Mouse (Mus musculus): ENCODE results near the gene Slu7. TPM values are rescaled to one million over a fixed set of nuclear protein-coding genes. Genes with fewer than 3 reads are reported as not detected.

Gene Slu7
- polyA plus RNA-seq, 1 experiment = 7.3 TPM

DNA sequence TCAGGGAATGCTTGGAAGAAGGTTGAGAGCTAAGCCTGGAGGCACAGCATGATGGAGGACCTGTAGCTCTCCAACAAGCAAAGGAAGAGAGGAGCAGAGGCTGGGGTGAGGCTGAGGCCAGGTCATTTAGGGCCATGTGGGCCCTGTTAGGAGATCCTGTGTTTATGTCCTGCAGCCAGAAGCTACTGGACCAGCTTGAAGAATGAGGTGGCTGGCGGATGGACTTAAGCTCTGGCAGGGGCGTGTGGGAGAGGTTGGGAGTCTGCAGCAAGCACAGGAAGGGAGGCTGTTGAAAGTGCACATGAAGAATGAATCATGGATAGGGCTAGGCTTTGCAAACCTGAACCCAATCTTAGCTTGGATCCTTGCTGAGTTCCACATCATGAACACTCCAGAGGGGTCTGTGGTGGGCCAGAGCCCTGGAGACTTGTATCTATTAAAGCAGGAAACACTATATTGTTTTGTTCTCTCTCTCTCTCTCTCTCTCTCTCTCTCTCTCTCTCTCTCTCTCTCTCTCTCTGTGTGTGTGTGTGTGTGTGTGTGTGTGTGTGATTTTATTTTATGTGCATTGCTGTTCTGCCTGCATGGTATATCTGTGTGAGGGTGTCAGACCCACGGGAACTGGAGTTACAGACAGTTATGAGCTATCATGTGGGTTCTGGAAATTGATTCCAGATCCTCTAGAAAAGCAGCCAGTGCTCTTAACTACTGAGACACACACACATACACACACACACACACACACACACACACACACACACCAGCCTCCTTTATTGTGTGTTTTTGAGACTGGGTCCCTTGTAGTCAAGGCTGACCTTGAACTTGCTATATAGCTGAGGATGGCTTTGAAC lies 48.4 kb downstream of the Slu7 start:
- Histone ChIP-seq H3K27me3 (replicated peaks) (peaks cover 28% of the 10 kb centered on the region), H3K9me3 (no peaks in the 10 kb centered on the region), H3K4me1 (peaks cover 54% of the 10 kb centered on the region), H3K36me3 (replicated peaks; ENCODE audit: low read length) (no peaks in the 10 kb centered on the region), H3K4me3 (replicated peaks) (no peak overlapping the region)
- TF ChIP-seq GATA1 (IDR thresholded peaks at IDR 0.05; ENCODE audit: borderline replicate concordance, low read length) (no peak), FLI1 (IDR thresholded peaks at IDR 0.05; ENCODE audit: low read length) (no peak)

GRCm38 (mm10) chr11:43483122-43483792 lies 49.7 kb downstream of the Slu7 start:
- peaks cover 32% of the 10 kb centered on the region for H3K27me3 ChIP-seq (replicated peaks)
- no peak for TF ChIP-seq FLI1 (IDR thresholded peaks at IDR 0.05; ENCODE audit: low read length)
- no peak for TF ChIP-seq GATA1 (IDR thresholded peaks at IDR 0.05; ENCODE audit: borderline replicate concordance, low read length)
- no peaks in the 10 kb centered on the region for H3K36me3 ChIP-seq (replicated peaks; ENCODE audit: low read length)
- H3K4me1 ChIP-seq = peaks cover 54% of the 10 kb centered on the region
- peak overlapping the region; percentile 42 for H3K4me3 ChIP-seq (replicated peaks)
- no peaks in the 10 kb centered on the region for H3K9me3 ChIP-seq

- H3K4me1 ChIP-seq = peaks cover 54% of the 10 kb centered on the region
- peaks cover 29% of the 10 kb centered on the region for H3K27me3 ChIP-seq (replicated peaks)
- no peaks in the 10 kb centered on the region for H3K9me3 ChIP-seq
- TF ChIP-seq GATA1 (IDR thresholded peaks at IDR 0.05; ENCODE audit: borderline replicate concordance, low read length) (no peak), FLI1 (IDR thresholded peaks at IDR 0.05; ENCODE audit: low read length) (no peak)
- H3K4me3 ChIP-seq (replicated peaks) = no peak overlapping the region
- no peaks in the 10 kb centered on the region for H3K36me3 ChIP-seq (replicated peaks; ENCODE audit: low read length)
Measured at GRCm38 (mm10) chr11:43484057-43484456, 50.5 kb downstream of the Slu7 start.

- TF ChIP-seq GATA1 (IDR thresholded peaks at IDR 0.05; ENCODE audit: borderline replicate concordance, low read length) = no peak
- no peak for TF ChIP-seq FLI1 (IDR thresholded peaks at IDR 0.05; ENCODE audit: low read length)
- no peaks in the 10 kb centered on the region for H3K9me3 ChIP-seq
- no peaks in the 10 kb centered on the region for H3K36me3 ChIP-seq (replicated peaks; ENCODE audit: low read length)
- H3K4me3 ChIP-seq (replicated peaks) = no peak overlapping the region
- peaks cover 25% of the 10 kb centered on the region for H3K27me3 ChIP-seq (replicated peaks)
- peaks cover 54% of the 10 kb centered on the region for H3K4me1 ChIP-seq
Measured at GRCm38 (mm10) chr11:43484652-43485051, 51.1 kb downstream of the Slu7 start.

DNA sequence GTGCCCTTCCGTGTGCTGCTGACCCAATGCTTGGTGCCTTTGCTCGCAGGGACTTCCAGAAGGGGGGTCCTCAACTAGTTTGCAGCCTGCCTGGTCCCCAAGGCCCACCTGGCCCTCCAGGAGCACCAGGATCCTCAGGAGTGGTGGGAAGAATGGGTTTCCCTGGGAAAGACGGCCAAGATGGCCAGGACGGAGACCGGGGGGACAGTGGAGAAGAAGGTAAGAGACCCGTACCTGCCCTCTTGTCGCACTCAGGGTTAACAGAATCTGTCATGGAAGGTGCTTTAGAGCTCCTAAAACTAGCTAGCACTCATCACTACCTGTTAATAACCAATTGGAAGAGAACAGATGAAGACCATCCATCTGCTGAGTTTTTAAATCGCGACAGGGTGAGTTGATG lies 52.3 kb downstream of the Slu7 start:
- Histone ChIP-seq H3K4me3 (replicated peaks) (no peak overlapping the region), H3K27me3 (replicated peaks) (peaks cover 28% of the 10 kb centered on the region), H3K9me3 (no peaks in the 10 kb centered on the region), H3K4me1 (peaks cover 42% of the 10 kb centered on the region), H3K36me3 (replicated peaks; ENCODE audit: low read length) (no peaks in the 10 kb centered on the region)
- no peak for TF ChIP-seq FLI1 (IDR thresholded peaks at IDR 0.05; ENCODE audit: low read length)
- no peak for TF ChIP-seq GATA1 (IDR thresholded peaks at IDR 0.05; ENCODE audit: borderline replicate concordance, low read length)

GRCm38 (mm10) chr11:43492663-43493062 lies 59.1 kb downstream of the Slu7 start:
- Histone ChIP-seq H3K4me1 (peaks cover 35% of the 10 kb centered on the region), H3K9me3 (0 out of 2 replicates have a peak, but pooled peaks cover 3% of the 10 kb centered on the region), H3K27me3 (replicated peaks) (peaks cover 13% of the 10 kb centered on the region), H3K36me3 (replicated peaks; ENCODE audit: low read length) (no peaks in the 10 kb centered on the region), H3K4me3 (replicated peaks) (no peak overlapping the region)
- no peak for TF ChIP-seq FLI1 (IDR thresholded peaks at IDR 0.05; ENCODE audit: low read length)
- TF ChIP-seq GATA1 (IDR thresholded peaks at IDR 0.05; ENCODE audit: borderline replicate concordance, low read length) = peak; percentile 92; the same call in 2 of the 3 replicates

- 0 out of 2 replicates have a peak, but pooled peaks cover 8% of the 10 kb centered on the region for H3K9me3 ChIP-seq
- H3K36me3 ChIP-seq (replicated peaks; ENCODE audit: low read length) = no peaks in the 10 kb centered on the region
- peak overlapping the region; percentile 38 for H3K4me3 ChIP-seq (replicated peaks)
- no peak for TF ChIP-seq GATA1 (IDR thresholded peaks at IDR 0.05; ENCODE audit: borderline replicate concordance, low read length)
- TF ChIP-seq FLI1 (IDR thresholded peaks at IDR 0.05; ENCODE audit: low read length) = no peak
- H3K27me3 ChIP-seq (replicated peaks) = peaks cover 12% of the 10 kb centered on the region
- peaks cover 35% of the 10 kb centered on the region for H3K4me1 ChIP-seq
Measured at GRCm38 (mm10) chr11:43493815-43494409, 60.4 kb downstream of the Slu7 start.

- peaks cover 12% of the 10 kb centered on the region for H3K27me3 ChIP-seq (replicated peaks)
- H3K4me3 ChIP-seq (replicated peaks) = no peak overlapping the region
- TF ChIP-seq GATA1 (IDR thresholded peaks at IDR 0.05; ENCODE audit: borderline replicate concordance, low read length) (no peak), FLI1 (IDR thresholded peaks at IDR 0.05; ENCODE audit: low read length) (no peak)
- peaks cover 35% of the 10 kb centered on the region for H3K4me1 ChIP-seq
- 0 out of 2 replicates have a peak, but pooled peaks cover 8% of the 10 kb centered on the region for H3K9me3 ChIP-seq
- H3K36me3 ChIP-seq (replicated peaks; ENCODE audit: low read length) = no peaks in the 10 kb centered on the region
Measured at GRCm38 (mm10) chr11:43495037-43495436, 61.5 kb downstream of the Slu7 start.

DNA sequence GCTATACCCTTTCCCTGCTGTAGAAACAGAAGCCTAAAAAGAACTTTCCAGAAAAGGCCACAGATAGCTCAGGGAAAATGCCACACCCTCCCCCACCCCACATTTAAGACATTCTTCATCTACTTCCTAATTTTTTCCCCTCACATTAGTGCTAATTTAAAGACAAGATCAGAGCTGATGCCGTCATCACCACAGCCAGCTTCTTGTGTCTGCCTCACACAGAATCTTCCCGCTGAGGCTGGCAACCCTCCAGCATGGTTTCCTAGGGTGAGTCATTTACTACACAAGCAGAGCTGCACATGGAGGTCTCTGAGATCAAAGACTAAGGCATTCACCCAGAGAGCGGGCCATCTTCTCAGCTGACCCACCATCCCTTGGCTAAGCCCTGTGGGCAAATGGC lies 62.0 kb downstream of the Slu7 start:
- Histone ChIP-seq H3K9me3 (0 out of 2 replicates have a peak, but pooled peaks cover 8% of the 10 kb centered on the region), H3K36me3 (replicated peaks; ENCODE audit: low read length) (no peaks in the 10 kb centered on the region), H3K27me3 (replicated peaks) (peaks cover 9% of the 10 kb centered on the region), H3K4me3 (replicated peaks) (no peak overlapping the region), H3K4me1 (peaks cover 35% of the 10 kb centered on the region)
- TF ChIP-seq GATA1 (IDR thresholded peaks at IDR 0.05; ENCODE audit: borderline replicate concordance, low read length) = no peak
- TF ChIP-seq FLI1 (IDR thresholded peaks at IDR 0.05; ENCODE audit: low read length) = no peak

Other genes starting within 250 kb of the Slu7 start
- gene Pttg1, start 7.5 kb upstream of the Slu7 start, polyA plus RNA-seq (2012; ENCODE audit: insufficient read depth, low replicate concordance) = 2.9 and 24.0 TPM in 2 replicates
- gene C1qtnf2, start 40.5 kb downstream of the Slu7 start, polyA plus RNA-seq (2012; ENCODE audit: insufficient read depth, low replicate concordance) = not detected in 2 replicates
- gene Ccnjl, start 95.0 kb downstream of the Slu7 start, polyA plus RNA-seq (2012; ENCODE audit: insufficient read depth, low replicate concordance) = 13.9 and 46.5 TPM in 2 replicates
- 0.65 TPM in 1 of 2 replicates, not detected in the other for gene 4933415A04Rik, start 153.3 kb downstream of the Slu7 start, polyA plus RNA-seq (2012; ENCODE audit: insufficient read depth, low replicate concordance)
- gene Fabp6, start 167.8 kb downstream of the Slu7 start, polyA plus RNA-seq (2012; ENCODE audit: insufficient read depth, low replicate concordance) = not detected in 2 replicates
- 2.3 and 12.6 TPM in 2 replicates for gene Pwwp2a, start 248.3 kb downstream of the Slu7 start, polyA plus RNA-seq (2012; ENCODE audit: insufficient read depth, low replicate concordance)

Data from megakaryocyte, embryonic 14.5 days (primary cell).